Mouse (Mus musculus) CD4-positive, CD25-positive, alpha-beta regulatory T cell, adult 2 months (primary cell): ENCODE data around the gene Tfap2a.

Experiments
- DNase-seq: peaks from one replicate; pipeline ENCODE4 v3.0.0-alpha.2; 2012; ENCODE audit warnings: low read depth, low spot score

Gene Tfap2a

DNA sequence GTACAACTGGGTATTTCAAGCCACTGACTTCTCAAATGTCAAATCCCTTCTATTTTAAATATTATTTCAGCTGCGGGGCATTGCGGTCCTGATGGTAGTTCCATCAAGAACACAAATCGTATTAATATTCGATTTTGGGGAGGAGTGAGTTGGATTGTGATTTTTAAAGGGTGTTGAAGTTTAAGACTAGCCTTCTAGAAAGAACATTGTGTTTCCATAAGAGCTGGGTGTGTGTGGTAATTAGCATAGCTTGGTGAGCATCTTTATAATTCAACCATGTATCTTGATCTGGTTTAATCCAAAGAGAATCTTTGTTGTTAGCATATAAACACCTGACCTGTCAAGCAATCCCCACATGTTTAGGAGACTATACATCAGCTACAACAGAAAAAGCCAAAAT is 24.9 kb downstream of the Tfap2a start:
- no peak for DNase-seq

DNA sequence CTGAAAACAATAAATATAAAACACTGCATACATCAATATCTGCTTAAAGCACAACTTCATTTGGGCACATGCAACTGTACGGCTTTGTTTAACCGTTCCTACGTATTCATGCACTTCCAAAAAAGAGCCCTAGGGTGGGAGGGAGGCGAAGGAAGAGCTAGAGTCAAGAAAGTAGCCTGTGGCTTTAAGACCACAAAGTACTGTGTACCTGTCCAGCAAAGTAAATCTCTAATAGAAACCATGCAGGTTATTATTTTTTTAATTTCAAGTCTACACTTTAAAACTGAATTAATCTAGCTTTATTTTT is 25.7 kb downstream of the Tfap2a start:
- DNase-seq = no peak

DNA sequence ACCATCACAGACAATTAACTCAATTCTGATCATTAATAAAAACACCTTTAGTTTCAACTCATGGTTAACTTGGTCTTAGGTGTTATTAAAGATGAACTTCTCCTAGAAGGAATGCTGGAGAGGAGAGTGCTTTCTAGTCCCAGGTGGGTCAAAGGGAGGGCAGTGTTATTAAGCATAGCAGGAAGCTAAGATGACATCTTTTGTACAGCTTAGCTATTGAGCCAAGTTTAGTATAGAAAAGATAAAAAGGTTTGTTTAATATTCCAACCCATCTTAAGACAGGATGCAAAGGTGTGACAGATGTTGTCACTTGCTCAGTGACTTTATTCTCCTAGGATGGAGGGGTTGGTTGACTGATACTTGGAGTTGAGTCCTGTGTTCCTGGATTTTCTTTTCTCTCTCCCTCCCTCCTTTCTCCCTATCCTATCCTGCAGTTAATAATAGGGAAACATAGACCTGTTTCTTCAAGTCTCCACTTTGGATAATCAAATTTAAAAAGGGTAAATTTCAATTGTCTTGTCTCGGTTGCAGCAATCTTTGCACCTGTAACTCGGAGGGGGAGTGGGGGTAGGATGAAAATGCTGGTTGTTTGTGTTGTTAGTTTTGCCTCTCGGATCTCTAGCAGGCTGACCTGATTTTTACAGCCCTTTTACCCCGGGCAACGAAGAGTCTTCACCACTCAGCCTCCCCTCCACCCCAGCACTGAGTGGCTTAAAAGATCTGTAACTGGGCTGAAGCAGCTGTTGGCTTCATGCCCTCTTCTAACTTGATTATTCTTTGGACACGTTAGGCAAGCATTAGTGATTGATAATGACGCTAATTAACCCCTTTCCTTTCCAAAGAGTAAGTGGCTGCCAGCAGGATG is 26.3 kb downstream of the Tfap2a start:
- DNase-seq = no peak

DNA sequence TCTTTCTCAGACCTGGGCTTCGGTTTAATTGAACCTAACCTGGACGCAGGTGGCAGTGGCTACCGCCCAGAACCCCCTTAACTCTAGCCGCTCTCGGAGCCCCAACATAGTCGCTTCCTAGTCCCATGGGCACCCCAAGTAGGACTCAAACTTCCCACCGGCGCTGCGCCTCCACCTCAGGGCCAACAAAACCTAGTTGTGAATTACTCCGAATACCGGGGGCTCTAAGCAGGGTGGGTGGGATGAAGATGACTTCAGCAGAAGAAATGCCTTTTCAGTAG is 28.2 kb downstream of the Tfap2a start:
- no peak for DNase-seq

DNA sequence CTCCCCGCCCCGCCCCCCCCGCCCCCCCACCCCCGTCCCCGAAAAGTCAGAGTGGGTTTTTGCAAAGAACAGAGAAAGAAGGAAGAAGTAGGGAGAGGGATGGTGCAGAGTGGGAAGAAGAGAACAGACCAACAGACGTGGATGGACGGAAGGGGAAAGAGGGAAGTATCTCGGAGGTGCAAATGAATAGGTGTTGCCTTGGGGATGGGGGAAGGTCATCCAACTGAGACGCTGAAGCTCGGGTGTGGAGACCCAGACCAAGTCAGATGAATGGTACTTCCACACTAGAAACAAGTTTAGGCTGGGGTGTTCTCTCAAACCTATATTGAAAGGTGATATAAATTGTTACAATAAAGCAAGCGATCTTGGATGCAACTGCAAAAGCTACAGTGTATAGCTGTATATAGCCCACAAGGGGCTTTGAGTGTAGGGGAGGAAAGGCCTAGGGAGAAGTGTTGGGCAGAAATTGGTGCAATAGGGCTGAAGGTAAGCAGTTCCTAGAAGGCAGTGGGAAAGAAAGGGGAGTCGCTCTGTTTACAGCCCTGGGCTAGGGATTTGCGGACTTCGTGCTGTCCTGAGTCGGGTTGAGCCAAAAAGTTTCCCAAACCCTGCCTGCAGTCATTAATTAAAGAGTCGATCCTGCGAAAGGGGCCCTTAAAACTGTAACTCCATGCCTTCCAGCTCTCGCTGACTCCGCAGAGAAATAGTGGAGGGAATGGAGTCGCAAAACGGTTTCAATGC is 28.7 kb downstream of the Tfap2a start:
- DNase-seq = no peak

DNA sequence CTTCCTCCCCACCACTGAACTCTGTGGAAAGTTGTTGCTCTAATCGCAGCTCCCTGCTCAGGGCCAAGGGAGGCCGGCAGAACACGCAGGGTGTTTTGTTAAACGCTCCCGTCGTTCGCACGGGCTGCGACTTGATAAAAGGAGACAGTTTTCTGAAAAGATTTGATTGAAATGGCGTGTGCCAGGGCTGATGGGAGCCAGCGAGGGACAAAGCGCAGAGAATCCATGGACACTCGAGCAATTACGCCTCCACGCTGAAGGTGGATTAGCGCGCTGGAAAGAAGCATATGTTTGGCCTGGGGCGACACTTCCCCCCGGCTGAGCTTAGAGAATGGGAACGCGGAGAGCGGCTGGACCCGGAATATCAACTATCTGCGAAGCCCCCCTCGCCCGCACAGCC is 29.3 kb downstream of the Tfap2a start:
- no peak for DNase-seq

DNA sequence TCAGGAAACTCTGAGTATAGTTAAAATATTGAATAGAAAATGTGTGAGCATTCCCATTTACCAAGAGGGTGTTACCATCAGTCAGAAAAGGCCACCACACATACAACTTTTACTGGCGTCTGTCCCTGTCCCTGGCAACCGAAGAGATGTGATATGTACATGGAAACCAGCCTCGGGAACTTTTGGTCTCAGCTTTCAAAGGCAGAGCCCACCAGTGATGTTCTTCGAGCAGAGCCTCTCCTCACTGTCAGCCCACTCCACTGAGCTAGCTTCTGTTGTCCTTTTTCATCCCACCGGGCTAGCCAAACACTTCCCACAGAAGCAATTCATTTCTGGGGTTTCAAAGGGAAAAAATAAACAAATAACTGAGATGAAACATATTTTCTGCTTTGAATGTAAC is 29.9 kb downstream of the Tfap2a start:
- DNase-seq = no peak

DNA sequence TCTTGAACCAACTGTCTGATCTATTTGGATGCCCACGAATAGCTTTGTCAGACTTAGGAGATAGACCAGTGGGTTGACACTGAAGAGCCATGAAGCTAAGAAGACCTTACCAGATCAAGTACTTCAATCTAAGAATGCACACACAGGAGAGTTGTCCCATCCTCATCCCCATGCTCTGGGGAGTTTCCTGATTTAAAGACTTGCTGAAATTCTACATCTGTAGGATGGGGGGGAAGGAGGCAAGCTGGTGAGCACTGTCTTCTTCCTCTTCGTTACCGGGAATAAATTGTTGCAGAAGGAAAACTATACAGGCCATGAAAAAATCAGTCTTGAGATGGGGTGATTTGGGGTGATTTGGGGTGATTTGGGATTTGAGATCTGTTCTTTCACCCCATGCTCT is 30.5 kb downstream of the Tfap2a start:
- no peak for DNase-seq

DNA sequence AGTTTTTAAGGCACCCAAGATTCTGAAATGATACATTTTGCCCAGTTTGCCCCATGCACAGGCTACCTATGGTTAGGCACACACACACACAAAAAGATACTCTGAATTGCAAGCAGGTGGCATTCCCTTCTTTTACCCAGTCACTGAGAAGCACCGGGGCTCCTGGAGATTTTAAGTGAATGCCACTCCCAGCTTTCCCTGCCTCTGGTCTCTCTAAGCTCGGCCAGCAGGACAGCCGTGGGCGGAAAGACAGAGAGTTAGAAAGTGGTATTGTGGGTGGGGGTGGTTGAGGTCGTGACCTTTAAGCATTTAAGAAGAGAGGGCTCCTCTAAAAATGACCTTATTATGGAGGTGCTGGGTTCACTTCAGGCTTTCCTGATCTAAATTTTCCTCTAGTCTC is 31.6 kb downstream of the Tfap2a start:
- DNase-seq = no peak

DNA sequence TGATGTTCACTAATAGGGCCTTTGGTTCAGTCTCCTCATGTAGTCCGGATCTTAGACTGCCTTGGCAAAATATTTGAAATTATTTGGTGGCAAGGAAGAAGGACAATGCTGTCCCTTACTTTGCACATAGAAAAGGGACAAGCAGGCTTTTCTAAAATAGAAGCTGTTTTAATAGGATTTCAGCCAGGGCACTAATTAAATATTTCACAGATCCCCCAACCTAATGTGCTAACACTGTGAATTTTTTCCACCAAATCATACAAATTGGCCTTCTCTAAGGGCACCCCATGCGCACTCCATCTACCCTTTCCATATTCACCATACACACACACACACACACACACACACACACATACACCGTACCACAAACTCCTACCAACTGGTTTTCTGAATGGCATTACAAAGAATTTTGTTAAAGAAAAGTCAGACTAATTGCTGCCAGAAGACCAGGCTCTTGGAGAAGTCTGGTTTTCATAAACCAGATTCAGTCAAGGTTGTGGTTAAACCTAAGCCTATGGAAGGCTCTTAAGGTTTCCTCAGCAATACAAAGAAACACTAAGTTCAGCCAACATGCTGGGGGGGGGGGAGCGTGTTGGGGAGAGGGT is 32.3 kb downstream of the Tfap2a start:
- DNase-seq = no peak

DNA sequence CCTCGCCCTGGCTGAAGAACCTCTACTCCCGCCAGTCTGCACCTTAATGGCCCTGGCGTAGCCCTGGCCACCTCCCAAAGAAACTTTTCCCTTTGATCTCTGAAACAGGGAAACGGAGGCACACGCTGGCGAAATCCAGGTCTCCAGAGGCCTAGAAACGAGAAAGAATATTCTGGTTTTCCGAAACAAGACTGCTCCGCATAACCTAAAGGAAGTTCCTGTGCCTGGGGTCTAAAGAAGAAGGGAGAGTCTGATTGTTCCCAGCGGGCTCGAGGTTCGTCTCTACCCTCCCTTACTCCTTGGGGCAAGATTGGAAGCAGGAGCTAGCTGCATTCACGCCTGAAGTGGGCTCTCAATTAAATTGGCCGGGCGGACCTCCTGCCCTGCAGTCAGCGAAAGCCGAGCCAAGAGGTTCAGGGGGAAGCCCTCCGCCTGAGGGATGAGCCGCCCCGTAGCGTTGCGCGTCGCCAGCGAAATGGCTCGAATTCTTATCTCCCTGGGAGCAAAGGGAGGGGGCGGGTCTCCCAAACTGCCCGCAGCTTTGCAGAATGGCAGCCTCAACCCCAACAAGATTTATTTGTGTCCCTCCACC is 33.2 kb downstream of the Tfap2a start:
- no peak for DNase-seq

DNA sequence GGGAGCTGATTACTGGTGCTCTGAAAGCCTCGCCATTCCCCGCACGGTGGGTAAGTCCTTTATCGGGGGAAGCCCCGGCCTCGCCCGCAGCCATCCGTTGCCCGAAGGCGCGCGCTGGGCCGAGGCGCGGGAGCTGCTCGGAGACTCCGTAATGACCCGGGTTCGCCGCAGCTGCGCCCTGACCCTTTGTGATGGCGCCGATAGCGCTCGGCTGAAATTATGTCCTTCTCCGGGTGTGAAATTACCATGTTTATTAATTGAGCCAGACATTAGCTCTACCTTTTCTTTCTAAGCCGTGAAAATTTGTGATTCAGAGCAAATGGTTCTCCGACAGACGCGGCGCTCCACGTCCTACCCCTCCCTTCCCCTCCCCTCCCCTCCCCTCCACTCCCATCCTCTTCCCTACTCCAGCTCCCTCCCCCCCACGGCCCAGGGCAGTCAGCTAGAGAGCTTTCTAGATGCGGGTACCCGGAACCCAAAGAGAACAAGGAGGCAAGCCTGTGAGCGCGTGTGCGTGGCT is 34.1 kb downstream of the Tfap2a start:
- DNase-seq = no peak

DNA sequence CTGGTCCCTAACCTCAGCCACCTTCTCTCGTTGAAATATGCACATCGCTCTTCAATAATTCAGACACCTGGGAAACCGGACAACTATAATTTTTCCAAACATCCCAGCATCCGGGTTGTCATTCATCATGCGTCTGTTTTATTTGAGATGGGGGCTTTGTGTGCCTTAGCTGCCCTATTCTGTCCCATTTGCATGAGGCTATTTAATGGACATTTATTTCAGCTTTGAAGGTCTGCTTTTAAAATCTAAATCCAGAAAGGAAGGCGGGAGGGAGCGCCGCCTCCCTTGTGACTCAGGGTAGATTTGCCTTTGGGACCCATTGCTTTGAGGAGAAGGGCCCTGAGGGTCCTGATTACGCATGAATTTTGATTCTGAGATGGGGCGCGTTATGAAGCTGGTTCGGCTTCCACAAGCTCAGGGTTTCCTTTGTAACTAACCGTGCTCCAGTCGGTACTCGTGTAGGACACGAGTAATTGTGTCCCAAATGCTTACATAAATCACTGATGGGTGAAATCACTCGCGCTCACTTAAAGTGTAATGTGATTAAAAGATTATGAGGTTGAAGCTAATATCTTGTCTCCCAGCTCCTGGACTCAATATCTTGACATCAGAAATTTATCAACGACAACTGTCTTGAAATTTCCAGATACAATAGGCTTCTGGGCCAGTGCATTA is 34.9 kb downstream of the Tfap2a start:
- no peak for DNase-seq

DNA sequence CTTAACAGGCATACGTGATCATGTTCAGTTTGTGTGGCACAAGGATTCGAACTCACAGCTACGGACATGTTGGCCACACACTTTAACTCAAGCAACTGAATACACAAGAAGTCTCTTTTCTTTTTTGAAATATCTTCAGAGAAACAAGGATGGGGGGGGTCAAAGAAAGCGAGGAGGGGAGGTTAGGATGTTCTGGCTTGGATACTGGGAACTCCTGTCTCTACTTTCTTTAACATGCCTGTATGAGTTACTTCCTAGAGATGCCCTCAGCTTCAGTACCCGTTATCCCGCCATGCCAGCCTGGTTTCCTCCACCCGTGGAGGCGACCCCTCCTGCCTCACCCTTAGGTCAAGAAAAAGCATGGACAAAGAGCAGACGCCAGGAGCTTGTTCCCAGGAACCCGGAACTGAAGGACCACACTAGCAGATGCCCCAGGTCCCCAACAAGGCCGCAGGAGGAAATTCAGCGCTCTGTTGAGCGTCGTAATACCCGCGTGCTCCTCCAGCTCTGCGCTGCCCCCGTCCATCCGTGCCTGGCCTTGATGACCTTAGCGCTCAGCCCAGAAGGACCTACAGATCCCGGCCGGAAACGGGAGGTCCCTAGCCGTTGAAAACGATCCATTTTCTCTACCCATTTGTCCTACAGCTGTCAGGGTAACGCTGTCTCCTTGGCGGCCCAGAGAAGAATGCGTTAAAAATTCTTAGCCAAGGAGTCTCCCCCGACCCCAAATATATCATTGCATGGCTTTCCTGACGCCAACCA is 35.6 kb downstream of the Tfap2a start:
- DNase-seq = no peak

DNA sequence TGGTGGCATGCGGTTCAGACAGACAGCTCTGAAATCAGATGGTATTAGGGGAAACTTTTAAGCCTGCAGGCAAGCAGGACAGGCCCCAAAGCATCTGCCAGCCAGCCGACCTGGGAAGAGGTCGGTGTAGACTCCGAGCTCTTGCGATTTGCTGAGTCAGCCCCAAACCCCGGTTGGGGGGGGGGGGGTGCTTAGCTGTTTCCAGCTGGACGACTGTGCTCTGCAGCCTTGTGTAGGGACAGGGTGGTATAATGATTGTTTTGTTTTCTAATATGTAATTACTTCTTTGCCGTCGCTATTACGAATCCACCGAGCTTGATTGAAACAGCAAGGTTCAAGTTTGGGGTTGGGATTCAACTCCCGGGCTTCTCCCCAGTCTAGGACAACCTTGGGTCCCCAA is 36.5 kb downstream of the Tfap2a start:
- DNase-seq = no peak

DNA sequence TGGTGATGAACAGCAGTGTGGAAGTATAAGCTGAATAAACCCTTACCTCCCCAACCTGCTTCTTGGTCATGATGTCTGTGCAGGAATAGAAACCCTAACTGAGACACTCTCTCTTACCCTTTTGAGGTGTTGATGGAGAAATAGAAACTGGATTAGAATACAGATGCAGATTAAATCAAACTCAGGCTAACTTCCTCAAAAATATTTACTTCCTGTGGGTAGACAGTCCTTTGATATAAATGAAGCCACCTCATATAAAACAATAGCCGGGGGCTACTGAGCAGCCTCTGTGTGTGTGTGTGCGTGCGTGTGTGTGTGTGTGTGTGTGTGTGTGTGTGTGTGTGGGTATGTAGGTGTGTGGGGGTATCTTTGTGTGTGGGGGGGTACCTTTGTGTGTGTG is 52.4 kb downstream of the Tfap2a start:
- DNase-seq = no peak

DNA sequence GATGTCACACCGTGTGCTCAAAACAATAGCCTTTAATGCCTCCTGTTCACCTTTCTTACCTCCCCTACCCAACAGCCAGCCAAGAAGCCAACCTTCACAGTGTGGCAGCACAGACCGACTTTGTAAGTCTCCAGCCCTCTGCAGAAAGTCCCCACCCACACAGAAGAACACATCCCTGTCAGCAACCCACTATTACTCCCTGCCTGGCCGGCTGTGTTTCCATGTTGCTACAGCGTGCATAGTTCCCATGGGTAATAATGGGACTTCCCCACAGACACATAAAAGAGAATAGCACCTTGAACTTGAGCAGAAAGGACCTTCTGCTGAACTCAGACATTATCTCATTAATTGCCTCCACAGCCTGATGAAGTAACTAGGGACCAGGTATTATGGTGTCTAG is 61.4 kb downstream of the Tfap2a start:
- peak; percentile 64 for DNase-seq
